Mouse (Mus musculus) ES-Bruce4 (cell line): Measurements from ENCODE around the gene Nxpe3.

Experiments
- CTCF ChIP-seq: IDR thresholded peaks from one replicate; pipeline ENCODE4 v1.8.1; 2011; ENCODE audit warnings: low read depth, low read length
- EP300 ChIP-seq: IDR thresholded peaks from 2 replicates; pipeline ENCODE4 v1.6.1; 2011; ENCODE audit warnings: low read depth, low read length; ENCODE audit not compliant: insufficient read depth
- POLR2A ChIP-seq: IDR thresholded peaks from one replicate; pipeline ENCODE4 v1.8.1; 2011; ENCODE audit warnings: low read length; ENCODE audit not compliant: insufficient read depth

DNA sequence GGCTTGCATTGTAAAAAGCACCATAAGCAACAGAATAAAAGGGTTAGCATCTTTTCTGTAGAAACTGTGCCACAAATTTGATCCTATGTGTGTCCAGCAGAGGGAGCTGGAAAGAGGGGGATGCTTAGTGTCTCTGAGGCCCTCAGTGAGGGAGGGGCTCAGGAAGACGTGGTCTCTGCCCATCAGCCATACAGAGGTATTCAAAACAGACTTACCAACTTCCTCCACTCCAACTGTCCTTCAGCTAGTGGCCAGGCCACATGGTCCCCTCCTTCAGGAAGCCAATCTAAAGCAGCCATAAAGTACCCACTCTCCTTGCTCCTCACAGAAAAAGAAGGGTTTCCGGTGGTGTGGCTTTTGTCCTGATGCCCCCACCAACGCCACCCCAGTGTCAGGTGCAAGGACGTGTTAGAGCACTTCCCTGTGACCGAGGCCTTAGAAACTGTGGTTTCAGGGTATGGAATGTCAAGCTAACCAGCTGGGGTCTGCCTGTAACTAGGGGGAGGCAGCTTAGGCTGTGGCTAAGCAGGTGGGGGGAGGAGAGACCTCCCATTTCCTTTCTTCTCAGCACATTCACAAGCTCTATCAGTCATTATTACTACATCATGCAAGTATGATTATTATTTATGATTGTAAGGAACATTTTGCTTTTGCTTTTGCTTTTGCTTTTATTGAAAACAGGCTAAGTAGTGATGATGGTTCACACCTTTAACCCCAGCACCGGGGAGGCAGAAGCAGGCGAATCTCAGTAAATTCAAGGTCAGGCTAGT, 7.1 kb downstream of the Nxpe3 start:
- peak; percentile 55 for TF ChIP-seq CTCF
- TF ChIP-seq POLR2A = no peak
- TF ChIP-seq EP300 = no peak
